Mouse (Mus musculus) naive thymus-derived CD4-positive, alpha-beta T cell, adult 2 months (primary cell): ENCODE measurements at regions not wholly inside any gene's neighbourhood (a gene's known extent, or its start where the extent isn't known, plus 50 kb on each side); places are given as distances from the start of the nearest gene placed in this dataset.

ENCODE experiments used
- DNase-seq: peaks from one replicate; pipeline ENCODE4 v3.0.0-alpha.2; 2011; ENCODE audit warnings: low read depth

DNA sequence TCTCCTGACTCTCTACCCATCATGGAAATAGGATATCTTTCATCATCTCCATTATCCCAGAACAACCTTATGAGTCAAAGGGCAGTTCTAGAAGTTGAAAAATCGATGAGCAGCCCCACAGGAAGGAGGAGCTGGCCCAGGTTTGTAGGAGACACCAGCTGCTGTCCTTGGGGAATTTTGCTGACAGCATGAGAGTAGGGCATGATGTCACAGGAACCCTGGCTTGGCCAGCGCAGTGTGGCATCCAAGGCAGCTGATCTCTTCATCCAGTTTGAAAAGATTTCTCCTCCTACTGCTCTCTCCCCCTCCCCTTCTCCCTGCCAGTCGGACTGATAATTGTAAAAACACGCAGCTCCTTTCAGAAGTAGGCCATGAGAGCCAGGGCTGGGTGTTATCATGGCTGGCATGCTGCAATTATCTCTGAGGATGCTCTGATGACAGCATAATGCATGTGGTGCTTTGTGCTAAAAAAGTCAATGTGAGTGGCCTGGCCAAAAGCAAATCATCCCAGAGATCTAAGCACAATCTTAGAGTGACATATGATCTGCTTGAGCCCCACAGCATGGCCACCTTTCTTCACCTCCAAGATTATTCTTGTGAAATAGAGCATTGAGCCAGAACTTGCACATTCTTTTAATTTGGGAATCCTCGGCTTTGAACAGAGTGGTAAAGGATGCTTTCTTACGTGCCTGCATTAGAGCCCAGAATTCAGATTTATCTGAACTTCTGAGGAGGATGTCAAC is 54.2 kb downstream of the Gjd2 start:
- no peak for DNase-seq

DNA sequence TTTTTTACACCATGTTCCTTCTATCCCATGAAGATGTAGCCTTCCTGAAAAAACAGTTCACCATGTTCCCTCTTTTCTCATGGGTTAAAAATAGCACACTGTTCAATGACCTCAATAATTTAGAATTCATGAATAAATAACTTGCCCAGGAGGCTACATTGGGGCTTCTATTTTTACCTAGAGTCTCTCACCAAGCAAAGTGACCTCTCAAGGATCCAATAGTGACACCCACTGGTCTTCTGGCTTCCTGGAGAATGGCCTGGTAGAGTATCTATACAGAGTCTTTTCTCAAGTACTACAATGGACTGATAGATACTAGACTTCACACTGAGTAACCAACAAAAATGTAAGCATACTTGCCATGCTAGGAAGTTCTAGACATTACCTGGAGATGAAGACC is 60.9 kb downstream of the Gjd2 start:
- no peak for DNase-seq

DNA sequence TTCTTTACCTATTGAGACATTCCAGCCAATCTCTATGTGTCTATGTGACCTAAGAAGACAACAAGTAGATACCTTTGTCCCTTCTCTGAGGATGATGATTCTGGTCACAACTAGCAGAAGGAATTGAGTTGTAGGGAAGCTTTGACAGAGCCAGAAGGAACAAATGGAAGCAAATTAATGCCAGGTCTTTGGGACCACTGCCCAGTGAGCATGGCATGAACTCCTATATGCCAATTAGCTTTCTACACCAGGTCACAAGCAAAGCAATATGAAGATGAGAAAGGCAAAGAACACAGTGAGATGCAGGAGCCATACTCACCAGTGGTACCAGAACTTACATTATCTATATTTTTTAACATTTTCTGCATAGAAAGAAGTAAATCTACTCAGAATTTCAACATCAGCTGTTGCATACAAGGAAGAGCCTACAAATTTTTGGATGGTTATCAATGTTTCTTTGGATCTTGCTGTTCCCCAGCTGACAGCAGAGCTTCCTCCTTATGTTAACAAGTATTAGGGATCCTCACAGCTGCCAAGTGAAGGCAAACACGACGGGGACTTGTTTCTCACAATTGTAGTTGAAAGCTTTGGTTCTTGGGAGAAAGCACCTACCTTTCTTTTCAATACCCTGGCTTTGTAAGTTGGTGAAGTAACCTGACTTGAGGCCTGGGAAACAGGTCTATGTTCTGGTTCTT is 64.0 kb downstream of the Gjd2 start:
- DNase-seq: no peak

DNA sequence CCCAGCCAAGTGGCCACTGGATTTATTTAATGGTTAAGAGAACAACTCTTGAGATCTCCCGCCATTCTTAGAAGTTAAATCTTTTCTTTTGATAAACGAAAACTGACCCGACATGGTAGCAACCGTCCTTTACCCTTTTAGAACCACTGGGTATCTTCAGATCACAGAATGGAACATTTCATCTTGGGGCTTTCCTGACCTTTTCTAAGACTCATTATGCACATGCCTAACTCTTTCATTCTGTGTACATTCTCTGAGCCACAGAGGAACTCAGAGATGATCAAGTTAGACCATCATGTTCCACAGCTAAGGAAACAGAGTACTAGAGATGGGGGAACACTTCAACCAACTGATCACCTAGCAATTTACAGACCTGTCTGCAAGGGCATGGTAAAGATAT is 81.7 kb downstream of the Gjd2 start:
- DNase-seq: no peak

DNA sequence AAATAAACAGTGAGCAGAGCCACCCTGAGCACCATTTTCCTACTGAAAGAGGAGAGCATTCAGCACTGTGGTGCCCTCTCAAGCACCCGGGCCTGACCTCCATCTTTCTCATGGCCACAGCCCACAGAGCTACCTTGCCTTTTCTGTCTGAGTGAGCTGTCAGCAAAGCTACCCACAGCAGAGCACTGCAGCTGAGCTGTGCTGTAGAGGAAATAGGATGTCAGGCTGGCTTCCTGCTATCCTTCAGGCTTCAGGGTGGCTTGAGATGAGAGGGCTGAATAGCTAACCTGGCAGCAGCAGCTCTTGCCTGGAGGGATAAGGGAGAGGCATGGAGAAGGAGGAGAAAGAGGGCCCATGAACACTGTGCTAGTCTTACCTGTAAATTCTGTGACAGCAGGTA is 82.5 kb downstream of the Gjd2 start:
- DNase-seq: no peak

DNA sequence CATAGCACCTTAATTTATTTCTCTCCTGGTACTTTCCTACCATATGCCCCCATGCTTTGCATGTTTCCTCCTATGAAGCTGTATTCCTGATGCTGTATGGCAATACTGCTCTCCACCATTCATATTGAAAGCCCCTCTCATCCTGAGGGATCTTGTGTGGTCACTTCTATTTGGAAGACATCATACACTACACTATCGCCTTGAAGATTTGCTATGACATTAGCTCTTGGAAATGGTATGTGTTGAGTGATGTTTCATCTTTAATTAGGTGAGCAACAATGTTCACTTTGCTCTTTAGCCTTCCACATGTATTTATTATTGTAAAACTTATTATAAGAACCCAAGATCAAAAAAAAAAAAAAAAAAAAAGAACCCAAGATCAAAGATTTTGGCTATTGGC is 81.2 kb upstream of the Arhgap11a start:
- DNase-seq: no peak

DNA sequence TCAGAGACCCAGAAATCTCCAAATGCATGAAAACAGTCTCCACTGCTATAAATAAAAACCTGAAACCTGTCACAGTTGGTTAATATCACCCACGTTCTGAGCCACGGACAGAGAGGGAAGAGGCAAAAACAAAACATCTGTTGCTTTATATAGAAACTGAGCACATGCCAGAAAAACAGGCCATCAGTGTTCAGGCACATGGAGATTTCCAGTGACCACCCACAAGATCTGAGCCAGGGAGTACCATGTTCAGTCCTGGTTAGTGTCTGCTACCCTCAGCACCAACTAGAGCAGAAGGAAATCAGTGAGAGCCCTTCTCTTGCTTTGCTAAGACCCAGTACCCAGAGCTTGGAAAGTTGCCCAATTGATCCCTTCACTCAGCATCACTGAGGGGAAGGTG is 75.7 kb upstream of the Arhgap11a start:
- DNase-seq: no peak

DNA sequence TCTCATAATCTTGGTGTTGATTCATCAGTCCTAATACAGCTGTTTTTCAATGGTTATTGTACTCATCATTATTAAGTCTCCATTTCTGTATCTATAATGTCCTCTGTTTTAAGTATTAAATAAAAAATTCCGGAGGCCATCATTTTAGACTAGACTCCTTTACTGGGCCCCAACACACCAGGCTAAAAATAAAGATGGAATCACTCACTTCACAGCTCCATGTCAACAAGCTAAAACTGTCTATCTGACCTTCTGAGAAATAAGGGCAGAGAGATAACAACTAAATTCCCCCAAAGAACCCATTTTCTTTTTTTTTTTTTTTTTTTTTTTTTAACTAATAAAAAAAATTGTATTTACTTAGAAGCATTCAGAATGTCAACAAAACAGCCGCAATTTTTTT is 70.5 kb upstream of the Arhgap11a start:
- DNase-seq: no peak

DNA sequence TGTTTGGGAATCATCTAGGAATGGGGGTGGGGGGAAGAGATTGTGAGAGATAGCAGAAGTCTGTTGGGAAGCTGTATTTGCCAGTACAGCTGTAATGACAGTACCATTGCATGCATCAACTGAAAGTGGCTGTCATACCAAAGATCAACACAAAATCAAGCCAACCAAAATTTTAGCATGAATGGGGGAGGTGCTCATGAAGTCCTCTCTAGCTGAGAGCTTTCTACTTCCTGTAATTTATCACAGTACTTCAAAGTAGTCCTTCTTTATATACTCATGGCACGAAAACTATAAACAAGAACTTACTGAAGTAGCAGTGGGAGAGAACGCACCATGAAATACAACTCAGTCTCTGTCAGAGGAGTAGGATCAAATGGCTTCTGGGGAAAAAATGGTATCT is 65.8 kb upstream of the Arhgap11a start:
- peak; percentile 43 for DNase-seq

DNA sequence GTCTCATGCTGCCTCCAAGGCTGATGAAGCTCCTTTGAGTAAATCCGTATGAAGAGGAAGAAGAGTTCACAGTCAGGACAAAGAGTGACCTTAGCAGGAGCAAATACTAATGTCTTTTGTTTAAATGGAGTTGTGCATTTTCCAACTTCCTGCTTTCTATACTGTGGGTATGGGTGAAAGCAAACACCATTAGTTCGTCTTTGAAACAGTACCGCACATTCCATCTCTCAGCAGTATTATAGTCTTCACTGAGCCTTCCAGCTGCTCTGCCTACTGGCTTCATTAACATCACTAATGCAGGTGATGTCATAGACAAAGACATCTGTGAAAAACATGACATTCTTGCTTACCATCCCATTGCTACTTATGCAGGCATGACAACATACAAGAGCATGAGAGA is 62.7 kb upstream of the Arhgap11a start:
- DNase-seq: no peak

DNA sequence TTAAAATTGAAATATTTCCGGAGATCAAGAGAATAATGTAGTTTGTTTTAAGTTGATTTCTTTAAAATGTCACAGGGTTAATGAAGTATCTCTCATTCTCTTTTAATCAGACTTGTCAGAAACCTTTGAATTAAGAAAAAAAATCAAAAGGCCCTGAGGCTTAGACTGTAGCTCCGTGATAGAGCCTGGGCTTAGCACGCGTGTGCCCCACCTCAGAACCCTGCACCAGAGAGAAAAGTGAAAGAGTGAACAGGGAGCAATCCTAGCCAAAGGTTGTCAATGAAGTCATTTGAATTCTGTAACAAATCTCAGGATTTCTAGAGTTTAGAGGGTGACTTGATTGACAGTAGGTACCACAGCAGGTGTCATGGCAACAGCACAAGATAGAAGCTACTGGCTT is 61.0 kb upstream of the Arhgap11a start:
- DNase-seq: no peak

DNA sequence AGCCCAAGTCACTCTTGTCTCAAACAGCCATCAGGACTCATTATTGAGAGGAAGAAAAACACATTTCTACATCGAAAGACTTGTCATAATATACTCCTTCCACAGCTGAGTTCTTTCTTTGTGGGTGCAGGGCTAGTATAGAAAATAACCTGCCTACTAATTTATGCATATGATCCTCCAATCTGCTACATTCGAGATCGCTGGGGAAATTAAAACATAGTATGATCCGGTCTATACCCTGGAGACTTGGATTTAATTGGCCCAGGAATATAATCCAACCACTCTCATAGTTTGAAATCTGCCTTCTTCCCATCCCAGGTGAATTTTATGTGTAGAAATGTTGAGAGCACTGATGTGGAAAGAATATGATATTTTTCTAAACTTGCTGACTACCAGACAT is 60.2 kb upstream of the Arhgap11a start:
- no peak for DNase-seq

DNA sequence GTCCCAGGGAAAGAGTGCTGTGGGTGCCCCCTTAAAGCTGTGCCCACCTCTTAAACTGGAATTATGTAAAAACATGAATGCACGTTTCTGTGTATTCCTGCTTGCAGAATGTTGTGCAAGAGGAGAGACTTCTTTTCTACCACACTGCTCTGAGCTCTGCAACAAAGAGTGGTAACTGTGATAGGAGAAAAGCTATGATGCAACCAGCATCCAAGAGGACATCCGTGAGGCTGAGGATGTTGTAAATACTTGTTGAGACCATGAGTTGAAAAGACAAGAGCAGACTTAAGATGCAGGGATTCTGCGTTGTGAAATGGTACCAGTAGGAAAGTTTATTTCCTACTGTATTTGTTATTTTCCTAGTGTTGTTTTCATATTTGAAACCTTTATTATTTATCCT is 56.0 kb upstream of the Arhgap11a start:
- DNase-seq: peak; percentile 48

DNA sequence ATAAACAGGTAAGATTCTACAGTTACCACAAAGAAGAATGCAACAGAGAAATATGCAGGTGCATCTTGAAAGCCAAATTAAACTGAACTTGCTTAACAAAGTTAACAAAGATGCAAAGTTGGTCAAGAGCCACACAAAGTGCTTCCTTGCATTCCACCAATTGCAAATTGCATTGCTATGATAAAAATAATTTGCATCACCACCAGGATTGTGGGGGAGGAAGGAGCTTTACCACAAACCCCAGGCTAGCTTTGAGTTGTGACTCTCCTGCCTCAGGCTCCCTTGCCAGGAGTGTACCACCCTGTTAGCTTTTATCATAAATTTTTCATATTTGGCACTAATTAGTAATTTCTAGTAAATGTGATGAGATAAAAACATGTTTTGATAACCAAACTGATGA is 55.4 kb upstream of the Arhgap11a start:
- no peak for DNase-seq

DNA sequence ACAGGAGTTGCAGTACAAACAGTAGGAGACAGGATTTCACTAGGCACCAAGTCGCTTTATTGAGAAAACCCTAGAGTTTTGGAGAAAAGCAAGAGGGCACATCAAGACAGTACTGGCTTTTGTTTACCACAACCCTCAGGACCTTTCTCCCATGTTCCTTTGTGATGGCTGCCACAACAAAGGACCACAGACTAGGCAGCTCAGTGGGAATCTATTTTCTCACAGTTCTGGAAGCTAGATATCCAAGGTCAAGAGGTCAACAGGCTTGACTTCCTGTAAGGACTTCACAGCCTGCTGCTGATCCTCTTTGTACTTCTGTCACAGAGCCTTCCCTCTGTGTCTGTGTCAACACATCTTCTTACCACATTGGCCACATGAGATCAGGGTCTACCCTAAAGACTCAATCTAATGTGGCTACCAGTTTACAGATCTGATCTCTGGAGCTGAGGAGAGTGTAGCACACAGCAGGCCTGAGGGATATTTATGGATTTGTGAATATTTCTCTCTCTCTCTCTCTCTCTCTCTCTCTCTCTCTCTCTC is 54.6 kb upstream of the Arhgap11a start:
- DNase-seq: peak; percentile 44

DNA sequence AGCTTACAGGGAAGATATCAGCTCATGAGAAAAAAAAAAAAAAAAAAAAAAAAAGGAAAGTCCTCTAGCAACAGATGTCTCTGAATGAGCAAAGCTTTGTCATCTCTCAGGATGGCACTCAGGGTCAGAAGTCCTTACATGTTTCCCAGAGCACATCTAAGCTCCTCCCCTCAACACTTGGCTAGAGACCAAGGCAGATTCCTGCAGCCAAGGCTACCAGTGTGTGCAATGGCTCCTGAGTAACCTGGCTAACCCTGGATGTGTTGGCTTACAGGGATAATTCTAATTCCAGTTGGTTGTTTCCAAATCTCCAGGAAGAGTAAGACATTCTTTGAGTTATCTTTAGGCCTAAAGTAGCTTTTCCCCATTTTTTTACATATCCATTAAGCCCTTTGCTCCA is 53.9 kb upstream of the Arhgap11a start:
- no peak for DNase-seq

DNA sequence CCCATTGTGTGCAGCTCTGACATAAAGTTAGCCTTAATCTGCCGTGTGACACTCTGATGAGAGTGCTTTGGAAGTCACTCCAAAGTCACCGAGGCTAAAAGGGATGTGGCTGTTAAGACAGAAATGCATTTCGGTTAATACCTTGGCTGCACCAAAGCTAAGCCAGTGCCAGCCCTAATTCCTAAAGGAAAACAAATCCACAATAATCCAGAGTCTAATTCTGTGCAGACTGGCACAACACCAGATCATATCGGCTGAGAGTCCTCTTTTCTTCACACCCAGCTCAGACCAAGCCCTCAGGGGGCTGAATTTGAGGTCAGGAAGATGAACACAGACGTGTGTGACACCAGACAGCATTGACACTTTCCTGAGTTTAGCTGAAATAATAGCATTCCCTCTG is 52.0 kb upstream of the Arhgap11a start:
- no peak for DNase-seq

DNA sequence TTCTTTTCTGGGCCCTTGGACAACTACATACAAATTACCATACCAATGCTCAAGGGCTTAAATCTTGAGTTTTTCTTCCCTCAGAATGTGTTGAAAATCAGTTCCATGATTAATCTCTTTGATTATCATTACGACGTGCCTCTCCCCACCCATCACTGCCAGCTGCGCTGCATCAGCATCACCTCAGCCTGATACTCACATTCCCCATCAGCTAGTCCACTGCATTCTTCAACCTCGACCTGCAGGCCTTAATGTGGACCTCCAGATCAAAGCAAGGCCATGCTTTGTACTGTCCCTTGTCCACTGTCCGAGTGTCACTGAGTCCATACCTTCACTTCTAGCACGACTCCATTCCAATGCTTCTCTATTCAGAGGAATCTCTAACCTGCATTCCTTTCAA is 50.3 kb upstream of the Arhgap11a start:
- no peak for DNase-seq
